Mouse (Mus musculus) testis, adult 10 weeks (tissue): ENCODE measurements around the gene Nxn. TPM values are rescaled to one million over a fixed set of nuclear protein-coding genes. Genes with fewer than 3 reads are reported as not detected.

Source experiments
- polyA plus RNA-seq: library from polyadenylated mRNA; stranded (reverse); fragments of 350-450 nt; fragmentation: Illumina TruSeq; extraction: RNeasy Lipid Tissue Mini Kit (QIAGEN cat#74804); gene quantifications from one replicate; pipeline ENCODE4 v1.2.3, GENCODE M21; 2014; ENCODE audit warnings: low read depth, low replicate concordance

Gene Nxn
- polyA plus RNA-seq, result 34.5 TPM

DNA sequence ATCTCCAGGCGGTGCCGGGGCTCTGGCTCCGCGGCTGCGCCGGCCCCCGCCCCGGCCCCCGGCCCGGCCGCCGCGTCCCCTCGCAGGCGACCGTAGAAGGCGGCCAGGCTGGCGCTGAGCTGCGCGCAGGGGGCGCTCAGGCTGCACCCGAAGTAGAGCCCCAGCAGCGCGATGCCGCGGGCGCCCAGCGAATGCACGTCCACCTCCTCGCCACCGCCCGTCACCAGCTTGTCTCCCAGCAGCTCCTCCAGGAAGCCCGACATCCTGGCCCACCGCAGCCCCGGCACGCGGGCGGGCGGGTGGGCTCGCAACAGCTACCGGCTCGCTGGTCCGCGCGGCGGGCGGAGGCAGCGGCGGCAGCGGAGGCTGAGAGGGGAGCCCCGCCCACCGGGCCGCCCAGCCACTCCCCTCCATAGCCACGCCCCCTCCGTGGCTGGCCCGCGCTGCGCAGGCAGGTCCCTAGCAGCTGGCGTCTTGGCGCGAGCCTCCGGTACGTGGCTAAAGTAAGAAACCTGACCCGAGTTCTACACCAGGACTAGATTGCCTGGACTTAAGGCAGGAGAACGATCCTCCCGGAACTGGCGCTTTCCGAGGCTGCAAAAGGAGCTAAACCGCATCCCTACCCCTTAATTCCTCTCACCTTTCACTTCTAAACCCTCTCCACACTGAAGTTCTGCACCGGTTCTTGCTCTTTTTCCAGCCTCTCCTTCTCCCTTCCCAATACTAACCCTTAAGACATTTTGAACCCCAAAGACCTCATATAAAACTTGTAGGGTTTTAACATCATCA is at the start of gene Nxn:
Gene Nxn, minus strand, starts transcription at position 343 of the 789 bp plus-strand sequence.

DNA sequence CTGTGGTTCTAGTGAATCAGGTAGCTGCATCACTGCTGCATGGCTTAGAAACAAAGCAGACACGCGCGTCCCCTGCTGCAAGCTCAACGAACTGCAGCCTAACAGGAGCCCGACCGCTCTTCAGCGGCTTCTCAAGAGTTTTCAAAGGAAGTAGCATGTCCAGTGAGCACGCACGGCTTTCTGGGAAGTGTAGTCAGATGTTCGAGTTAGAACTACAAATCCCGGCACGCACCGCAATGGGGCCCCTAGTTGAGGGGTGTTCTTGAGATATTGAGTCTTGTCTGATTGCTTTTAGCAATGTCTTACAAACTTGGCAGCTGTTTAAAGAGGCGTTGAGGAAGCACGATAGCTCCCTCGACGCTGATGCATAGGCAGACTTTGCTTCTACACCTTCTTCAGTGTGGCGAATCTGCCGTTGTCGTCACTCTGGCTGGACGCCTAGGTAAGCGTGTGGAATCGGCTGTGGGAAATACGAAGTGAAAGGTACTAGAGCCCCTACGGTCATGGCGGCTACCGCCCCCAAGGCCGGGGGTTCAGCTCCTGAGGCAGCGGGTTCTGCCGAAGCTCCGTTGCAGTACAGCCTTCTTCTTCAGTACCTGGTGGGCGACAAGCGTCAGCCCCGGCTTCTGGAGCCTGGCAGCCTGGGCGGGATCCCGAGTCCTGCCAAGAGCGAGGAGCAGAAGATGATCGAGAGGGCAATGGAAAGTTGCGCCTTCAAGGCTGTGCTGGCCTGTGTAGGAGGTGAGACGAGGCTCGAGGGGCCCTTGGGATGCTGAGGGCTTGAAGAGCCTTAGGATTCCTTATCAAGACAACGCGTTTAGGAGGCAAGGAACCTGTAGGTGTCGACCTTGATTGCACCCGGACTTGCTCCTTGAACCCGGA is 8.0 kb upstream of the Nxn start, which contains the start of gene Timm22:
Gene Timm22, plus strand, starts transcription at position 251 of the 882 bp plus-strand sequence.

GRCm38 (mm10) chr11:76242901-76243810 is 155.8 kb downstream of the Nxn start, which contains the start of the genes Mrm3 and Glod4:
Gene Mrm3 (plus strand): TSS chr11:76243715.
Gene Glod4 (minus strand): TSS chr11:76243725.

GRCm38 (mm10) chr11:76217390-76217800 is 181.5 kb downstream of the Nxn start, which contains the start of the genes Dbil5 and Gemin4:
Gene Dbil5 (plus strand): TSS chr11:76217608.
Gene Gemin4 (minus strand): TSS chr11:76217664.

Other genes with a start within 250 kb of the Nxn start
- 17.0 TPM for gene Vps53, start 219.5 kb downstream of the Nxn start, polyA plus RNA-seq
- gene Fam57a, start 219.5 kb downstream of the Nxn start, polyA plus RNA-seq, result 2.3 TPM
- 1,688 TPM for gene Dbil5, start 181.5 kb downstream of the Nxn start, polyA plus RNA-seq
- gene Gemin4, start 181.5 kb downstream of the Nxn start, polyA plus RNA-seq, result 16.4 TPM
- 2.5 TPM for gene Mrm3, start 155.4 kb downstream of the Nxn start, polyA plus RNA-seq
- 46.5 TPM for gene Glod4, start 155.4 kb downstream of the Nxn start, polyA plus RNA-seq
- gene Timm22, start 7.8 kb upstream of the Nxn start, polyA plus RNA-seq, result 2.3 TPM
- 3.2 TPM for gene Abr, start 223.2 kb upstream of the Nxn start, polyA plus RNA-seq